Mouse (Mus musculus) urinary bladder, postnatal 25 days (tissue): ENCODE results near the gene Tbxa2r.

Experiments used
- DNase-seq: peaks from one replicate; pipeline ENCODE4 v3.0.0; 2022; ENCODE audit warnings: low spot score

The Tbxa2r gene

DNA sequence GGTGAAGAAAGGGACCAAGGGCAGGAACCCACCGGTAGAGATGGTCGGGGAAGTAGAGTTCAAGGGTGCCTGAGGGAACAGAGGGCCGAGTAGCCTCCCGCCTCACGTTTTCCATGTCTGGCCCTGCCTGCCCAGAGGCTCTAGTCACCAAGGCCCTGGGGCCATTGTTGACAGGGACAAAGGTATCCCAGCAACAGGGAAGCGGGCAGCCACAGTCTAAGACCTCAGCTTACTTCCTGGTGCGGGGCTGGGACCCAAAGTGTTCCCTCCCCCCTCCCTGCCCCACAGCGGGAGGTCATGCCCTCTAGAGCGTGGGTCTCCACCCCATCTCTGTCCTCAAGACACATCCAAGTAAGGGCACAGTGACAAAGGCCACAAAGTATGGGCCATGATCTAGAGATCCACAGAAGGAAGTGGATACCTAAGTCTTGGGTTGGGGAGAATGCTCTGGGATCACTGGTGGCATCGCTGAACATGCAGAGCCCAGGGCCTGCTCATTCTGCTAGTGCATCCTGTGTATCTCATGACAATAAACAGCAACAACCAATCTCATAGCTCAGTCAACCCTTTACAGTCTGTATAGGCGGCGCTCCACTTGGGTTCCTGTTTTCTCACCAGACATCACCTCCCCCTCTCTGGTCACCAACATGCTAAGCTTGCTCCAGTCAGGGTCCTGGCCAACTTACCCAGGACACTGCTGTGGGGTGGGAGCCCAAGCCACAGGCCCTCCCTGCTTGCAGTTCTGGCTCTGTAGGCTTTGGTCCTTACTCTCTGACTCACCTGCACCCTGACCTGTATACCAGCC, 37.3 kb downstream of the Tbxa2r start, which contains the start of gene 4930404N11Rik:
4930404N11Rik (minus strand) TSS at position 145 of the 805 bp plus-strand sequence.
- no peak for DNase-seq

DNA sequence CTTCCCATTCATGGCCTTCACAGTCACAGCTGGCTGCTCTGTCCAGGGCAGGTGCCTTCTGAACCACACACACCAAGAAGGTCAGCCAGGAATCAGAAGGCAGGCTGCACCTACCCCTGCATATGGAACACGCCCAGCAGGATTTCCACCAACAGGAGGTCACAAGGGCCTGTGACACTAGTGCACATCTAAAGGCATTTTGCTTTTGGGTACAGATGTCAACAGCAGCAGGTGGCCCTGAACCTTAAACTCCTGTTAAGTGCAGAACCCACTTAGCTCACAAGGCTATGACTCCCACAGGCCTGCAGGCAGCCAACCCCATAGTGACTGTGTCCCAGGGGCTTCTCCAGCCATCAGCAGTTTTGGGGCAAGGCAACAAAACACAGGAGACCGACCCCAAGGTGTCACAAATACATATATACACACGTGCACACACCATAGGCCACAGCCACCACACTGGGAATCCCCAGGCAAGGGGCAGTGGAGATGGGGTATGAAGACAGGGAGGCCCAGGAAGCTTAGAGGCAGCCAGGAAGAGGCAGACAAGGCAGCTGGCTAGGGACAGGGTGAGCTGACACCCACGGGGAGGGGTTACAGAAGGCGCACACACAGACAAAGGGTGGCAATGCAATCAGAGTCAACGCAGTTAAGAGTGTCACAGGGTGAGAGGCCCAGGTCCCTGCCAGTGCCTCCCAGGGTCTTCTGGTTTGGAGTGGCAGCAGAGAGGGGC, 38.1 kb downstream of the Tbxa2r start:
- no peak for DNase-seq

DNA sequence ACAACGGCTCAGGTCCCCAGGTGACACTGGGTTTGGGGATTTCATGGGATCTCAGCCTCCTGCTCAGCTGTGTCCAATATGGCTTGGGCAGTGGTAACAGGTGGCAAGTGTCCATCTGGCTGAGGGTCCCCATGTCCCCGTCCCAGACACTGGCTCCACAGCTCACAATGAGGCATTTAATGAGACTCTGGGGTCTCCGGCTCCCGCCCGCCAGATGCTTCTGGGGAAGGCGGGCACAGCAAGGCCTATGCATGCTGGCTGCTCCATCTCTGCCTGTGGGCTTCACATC, 38.6 kb downstream of the Tbxa2r start:
- no peak for DNase-seq

GRCm38 (mm10) chr10:81375322-81375721, 46.8 kb downstream of the Tbxa2r start:
- DNase-seq: no peak

DNA sequence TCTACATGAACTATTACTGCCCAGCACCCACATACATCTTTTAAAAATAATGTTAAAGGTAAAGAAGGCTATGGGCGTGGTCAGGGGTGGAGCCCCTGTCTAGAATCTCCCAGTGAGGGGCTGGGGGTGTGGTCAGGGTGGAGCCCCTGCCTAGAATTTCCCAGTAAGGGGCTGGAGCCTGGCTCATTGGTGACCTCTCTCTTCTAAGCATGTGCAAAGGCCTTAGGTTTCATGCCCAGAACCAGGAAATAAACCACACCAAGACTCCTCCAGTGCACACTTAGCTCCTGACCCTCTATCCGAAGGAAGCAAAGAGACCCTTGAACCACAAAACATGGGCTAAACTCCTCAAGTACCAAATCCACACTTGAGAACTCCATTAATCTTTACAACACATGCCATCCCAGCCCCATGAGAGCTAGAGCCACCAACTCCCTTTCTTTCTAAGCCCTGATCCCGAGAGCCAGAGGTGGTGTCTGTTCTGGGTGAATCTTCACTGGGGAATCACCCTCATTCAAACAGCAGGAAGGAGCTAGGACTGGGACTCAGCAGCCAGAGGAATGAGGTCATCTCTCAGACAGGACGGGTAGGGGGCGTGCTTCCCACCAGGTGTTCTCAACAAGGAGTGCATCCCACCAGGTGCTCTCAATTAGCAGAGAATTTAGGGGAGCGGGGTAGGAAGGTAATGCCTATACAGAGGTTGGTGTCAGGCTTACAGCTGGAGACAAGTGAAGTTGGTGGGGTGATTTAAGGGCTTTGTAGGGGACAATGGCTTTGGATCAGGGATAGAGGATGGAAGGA, 48.2 kb downstream of the Tbxa2r start:
- DNase-seq: no peak

- DNase-seq: no peak
Measured at GRCm38 (mm10) chr10:81377362-81377664, 48.8 kb downstream of the Tbxa2r start.

DNA sequence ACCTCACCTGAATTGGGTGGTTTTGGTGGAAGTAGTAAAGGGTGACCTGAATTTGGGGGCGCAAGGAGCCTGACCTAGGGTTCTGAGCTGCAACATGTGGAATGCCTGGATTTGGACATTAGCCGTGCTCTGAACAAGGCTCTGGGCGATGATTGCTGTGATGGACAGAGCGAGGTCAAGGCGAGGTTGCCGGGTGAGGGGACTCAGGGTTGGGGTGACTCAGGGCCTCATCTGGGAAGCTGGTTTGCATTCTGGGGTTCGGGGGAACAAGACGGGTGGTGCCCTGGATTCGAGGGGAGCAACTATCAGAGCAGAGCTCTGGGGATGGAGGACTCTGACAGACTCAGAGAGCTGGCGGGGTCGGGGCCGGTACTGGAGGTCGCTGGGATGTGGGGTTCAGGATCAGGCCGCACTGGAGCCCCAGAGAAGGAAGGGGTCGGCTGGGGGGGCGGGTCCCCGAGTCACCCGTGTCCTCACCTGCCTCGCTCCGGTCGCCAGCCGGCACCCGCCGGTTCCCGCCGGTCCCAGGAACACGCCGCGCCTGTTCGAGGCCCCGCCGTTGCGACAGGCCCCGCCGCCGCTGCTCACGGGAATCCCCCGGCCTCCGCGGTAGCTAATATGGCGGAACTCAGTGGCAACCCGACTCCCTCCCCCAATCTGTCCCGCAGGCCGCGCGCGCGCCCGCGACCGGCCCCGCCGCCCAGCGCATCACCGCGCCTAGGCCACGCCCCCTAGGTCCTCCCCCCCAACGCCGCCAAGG, 49.4 kb downstream of the Tbxa2r start, which contains the start of gene Fzr1:
Fzr1 (minus strand) TSS at position 724 of the 760 bp plus-strand sequence.
- DNase-seq: no peak

GRCm38 (mm10) chr10:81378553-81379182, 50.1 kb downstream of the Tbxa2r start:
- peak; percentile 100 for DNase-seq

- DNase-seq: no peak
Measured at GRCm38 (mm10) chr10:81379183-81379553, 50.6 kb downstream of the Tbxa2r start.

DNA sequence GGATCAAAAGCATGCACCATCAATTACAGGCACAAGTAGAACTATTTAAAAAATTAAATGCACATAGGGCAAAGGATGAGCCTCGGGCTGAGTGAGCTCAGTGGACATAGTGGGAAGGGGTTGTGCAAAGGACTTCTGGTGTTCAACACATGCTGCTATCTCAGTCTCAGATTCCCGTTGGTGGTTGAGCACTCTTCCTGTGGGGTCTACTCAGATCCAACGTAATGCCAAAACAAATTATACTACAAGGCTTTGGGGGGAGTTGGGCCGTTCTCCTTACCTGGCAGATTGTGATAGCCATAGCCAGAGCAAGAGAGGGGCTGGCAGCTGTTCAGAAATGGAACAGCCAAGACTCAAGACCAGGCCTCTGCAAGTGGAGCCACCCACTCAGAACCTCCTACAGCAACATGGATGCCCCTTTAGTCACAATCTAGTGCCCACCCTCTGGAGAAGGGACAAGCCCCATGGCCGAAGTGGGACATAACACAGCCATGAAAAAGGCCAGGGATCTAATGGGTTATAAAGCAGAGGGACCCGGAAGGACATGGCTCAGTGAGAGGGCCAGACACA, 51.4 kb downstream of the Tbxa2r start:
- no peak for DNase-seq

- no peak for DNase-seq
Measured at GRCm38 (mm10) chr10:81382039-81382438, 53.5 kb downstream of the Tbxa2r start.

- DNase-seq: peak; percentile 100
Measured at GRCm38 (mm10) chr10:81383802-81384604, 55.5 kb downstream of the Tbxa2r start, which contains the start of the genes Dohh and Gm48551. Gene Dohh (plus strand): TSS chr10:81384428. Gene Gm48551 (plus strand): TSS chr10:81384466.

DNA sequence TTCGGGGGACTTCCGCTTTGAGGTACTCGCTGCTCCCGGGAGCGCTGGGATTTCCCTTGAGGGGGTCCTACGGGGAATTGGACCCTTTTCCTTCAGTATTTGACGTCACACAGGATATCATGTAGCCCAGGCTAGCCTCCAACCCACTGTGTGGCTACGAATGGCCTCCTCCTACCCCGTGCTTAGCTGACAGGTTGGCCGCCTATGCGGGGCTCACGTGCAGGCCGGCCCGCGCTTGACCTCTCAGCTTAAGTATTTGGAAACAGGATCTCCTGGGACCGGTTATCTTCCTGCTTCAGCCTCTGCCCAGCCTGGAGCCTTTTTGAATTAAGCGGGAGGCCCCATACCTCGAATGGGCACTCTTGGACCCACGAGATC, 56.1 kb downstream of the Tbxa2r start:
- DNase-seq: no peak
